Mouse (Mus musculus): Measurements from ENCODE around the gene Ostm1.

GRCm38 (mm10) chr10:42643638-42644037 is 60.0 kb downstream of the Ostm1 start:
- TF ChIP-seq EP300 (optimal IDR thresholded peaks at IDR 0.05) = no peak
- TF ChIP-seq CTCF (IDR thresholded peaks at IDR 0.05; ENCODE audit: low read depth) = peak; percentile 21; the same call in 1 of the 2 replicates
